8 mouse cellular contexts compared by ENCODE assay signal in the genomic region with DNA sequence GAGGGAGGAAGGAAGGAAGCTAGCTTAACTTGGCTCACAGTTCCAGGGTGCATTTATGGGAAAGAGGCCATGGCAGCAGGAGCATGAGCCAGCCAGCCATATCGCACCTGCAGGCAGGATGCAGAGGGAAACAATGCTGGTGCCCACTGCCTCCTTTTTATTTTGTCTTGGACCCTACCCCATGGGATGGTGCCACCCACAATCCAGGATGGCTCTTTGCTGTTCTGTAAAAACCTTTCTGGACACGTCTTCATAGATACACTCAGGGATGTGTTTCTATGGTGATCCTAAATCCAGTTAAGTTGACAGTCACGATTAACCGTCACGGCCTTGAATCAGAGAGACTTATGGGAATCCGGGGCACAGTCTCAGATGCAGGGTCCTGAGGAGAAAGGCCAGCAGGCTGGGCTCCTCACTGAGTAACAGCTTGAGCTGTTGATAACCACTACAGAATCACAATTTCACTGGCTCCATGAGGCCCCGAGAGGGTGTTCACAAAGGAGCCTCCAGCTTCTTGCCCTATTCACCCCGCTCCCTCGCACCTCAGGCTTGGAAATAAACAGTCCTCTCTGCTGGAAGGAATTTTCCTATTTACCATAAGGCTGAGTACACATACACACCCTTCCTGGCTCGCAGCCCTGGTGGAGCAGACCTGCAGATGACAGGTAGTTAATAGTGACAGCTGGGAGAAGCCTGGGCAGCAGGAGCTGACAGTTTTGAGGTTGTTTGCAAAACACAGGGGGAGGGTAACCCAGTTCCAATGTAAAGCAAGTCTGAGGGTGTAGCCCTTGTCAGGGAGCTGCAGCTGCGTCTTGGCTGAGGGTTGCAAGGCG. TPM values are rescaled to one million over a fixed set of nuclear protein-coding genes. Genes with fewer than 3 reads are reported as not detected.
DNase-seq lines count a peak whose midpoint lies in the region; ATAC-seq and TF ChIP-seq lines count a peak whose summit lies in the region.

No protein-coding gene starts in this region.

- WGBS in kidney, postnatal 0 days, result 35% methylated on average over 12 of the region's 12 CpGs
- 6% methylated on average over 12 of the region's 12 CpGs for WGBS in midbrain, embryonic 14.5 days

- peaks cover 25% of the 10 kb centered on the region for H3K4me1 ChIP-seq in kidney, postnatal 0 days (replicated peaks; ENCODE audit: insufficient read depth, low read length)
- H3K4me1 ChIP-seq in midbrain, embryonic 14.5 days (ENCODE audit: control insufficient read depth, insufficient read depth, low read length), result peaks cover 31% of the 10 kb centered on the region

- TF ChIP-seq CTCF in kidney, postnatal 0 days (IDR thresholded peaks at IDR 0.05; ENCODE audit: low read depth), result no peak

- H3K4me2 ChIP-seq in kidney, postnatal 0 days (ENCODE audit: low read length), result 0 out of 2 replicates have a peak overlapping the region, but pooled peaks have one; percentile 1
- peak overlapping the region; percentile 34 for H3K4me2 ChIP-seq in midbrain, embryonic 14.5 days (ENCODE audit: low read length)

- no peaks in the 10 kb centered on the region for H3K9me3 ChIP-seq in kidney, postnatal 0 days (replicated peaks; ENCODE audit: low read length)
- no peaks in the 10 kb centered on the region for H3K9me3 ChIP-seq in midbrain, embryonic 14.5 days (ENCODE audit: control insufficient read depth, low read length)

- peak overlapping the region; percentile 31; the same call in 1 of the 2 replicates for H3K27ac ChIP-seq in kidney, postnatal 0 days
- H3K27ac ChIP-seq in midbrain, embryonic 14.5 days (replicated peaks; ENCODE audit: low read depth, low read length), result peak overlapping the region; percentile 72

- no peak overlapping the region for H3K9ac ChIP-seq in kidney, postnatal 0 days (ENCODE audit: low read depth, low read length)
- H3K9ac ChIP-seq in midbrain, embryonic 14.5 days (replicated peaks; ENCODE audit: low read length), result peak overlapping the region; percentile 1; the same call in 1 of the 2 replicates

- peak; percentile 16 for DNase-seq in heart, postnatal 4 days
- DNase-seq in heart, postnatal 14 days, result no peak
- peak; percentile 69 to 76 for DNase-seq in cerebellum, postnatal 36 days
- DNase-seq in kidney, postnatal 0 days (ENCODE audit: low spot score), result peak; percentile 66
- peak; percentile 75 for DNase-seq in midbrain, embryonic 14.5 days
- DNase-seq in frontal cortex, postnatal 25 days (ENCODE audit: low spot score in 2 of 2), result no peak
- no peak for DNase-seq in spleen, postnatal 14 days (ENCODE audit: low spot score in 2 of 2)
- DNase-seq in adrenal gland, postnatal 36 days, result no peak

- ATAC-seq in kidney, postnatal 0 days (replicated peaks; ENCODE audit: low FRiP score, low read depth), result peak; percentile 64; the same call in 1 of the 2 replicates
- peak; percentile 76; the same call in 1 of the 2 replicates for ATAC-seq in midbrain, embryonic 14.5 days (ENCODE audit: low FRiP score, low TSS enrichment)

- H3K36me3 ChIP-seq in kidney, postnatal 0 days (ENCODE audit: insufficient read depth, low read length), result no peaks in the 10 kb centered on the region
- no peaks in the 10 kb centered on the region for H3K36me3 ChIP-seq in midbrain, embryonic 14.5 days (ENCODE audit: control insufficient read depth, insufficient read depth, low read length)

- intact Hi-C loops in heart, postnatal 14 days (cut with DNase I), result no loop called here

- no peaks in the 10 kb centered on the region for H3K27me3 ChIP-seq in kidney, postnatal 0 days (ENCODE audit: insufficient read depth, low read length)
- no peaks in the 10 kb centered on the region for H3K27me3 ChIP-seq in midbrain, embryonic 14.5 days (ENCODE audit: control insufficient read depth, insufficient read depth, low read length)

- no peak overlapping the region for H3K4me3 ChIP-seq in kidney, postnatal 0 days (replicated peaks; ENCODE audit: low read depth, low read length)
- no peak overlapping the region for H3K4me3 ChIP-seq in midbrain, embryonic 14.5 days (replicated peaks; ENCODE audit: low read depth, low read length)

RNA-seq across cellular contexts. Expression of a gene that starts 17.1 kb away (rescaled TPM):
- 100 to 1,000 TPM; 115 to 118 TPM for total RNA-seq in heart, postnatal 4 days (2021)
- 10 to 100 TPM; 69.1 to 69.4 TPM for total RNA-seq in heart, postnatal 14 days (2021)
- polyA plus RNA-seq in kidney, postnatal 0 days (2015; fragmentation: Nextera tagmentation; extraction: Ambion mirVana), result 80.2 and 93.0 TPM in 2 replicates
- polyA plus RNA-seq in midbrain, embryonic 14.5 days (2014; fragmentation: Nextera tagmentation; extraction: Ambion mirVana), result 16.5 and 24.6 TPM in 2 replicates
- total RNA-seq in adrenal gland, postnatal 36 days (2021), result 100 to 1,000 TPM in 1 of 2 experiments, 10 to 100 TPM in 1; 98.6 to 107 TPM

Comparison
In these comparisons a context has a peak if more than half of its experiments do, and no peak if none do; other contexts are left out.
1. DNase-seq: peak in heart, postnatal 4 days (single experiment), cerebellum, postnatal 36 days (2 of 2), kidney, postnatal 0 days (single experiment) and midbrain, embryonic 14.5 days (single experiment); none in heart, postnatal 14 days (0 of 2), frontal cortex, postnatal 25 days (0 of 2), spleen, postnatal 14 days (0 of 2) and adrenal gland, postnatal 36 days (0 of 2).